Mouse (Mus musculus): ENCODE results near the gene Fancc.

DNA sequence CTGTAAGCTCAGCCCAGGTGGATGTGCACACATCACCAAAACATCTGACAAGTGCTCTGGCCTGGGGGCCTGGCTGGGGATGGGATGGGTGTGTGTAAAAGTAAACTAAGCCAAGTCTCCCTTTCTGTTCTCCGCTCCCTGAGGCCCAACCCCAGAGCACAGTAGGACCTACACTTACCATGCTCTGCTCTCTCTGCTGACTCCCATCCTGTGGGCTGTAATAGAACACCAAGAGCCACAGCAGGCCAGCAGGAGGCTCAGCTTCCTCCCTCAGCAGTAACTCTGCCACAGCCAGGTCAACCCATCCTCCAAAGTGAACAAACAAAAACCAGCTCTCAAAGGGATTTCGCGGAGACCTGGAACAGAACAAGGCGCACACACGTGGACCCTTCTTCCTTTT lies 175.4 kb downstream of the Fancc start:
- TF ChIP-seq CTCF (IDR thresholded peaks at IDR 0.05; ENCODE audit: control insufficient read depth, insufficient read depth, insufficient replicate concordance, low read depth, low read length) (no peak), POLR2A (IDR thresholded peaks at IDR 0.05; ENCODE audit: control insufficient read depth, low read depth, low read length) (no peak)

Measured in testis, adult 2 months (tissue).